Mouse (Mus musculus): ENCODE results near the gene Ahcy. TPM values are rescaled to one million over a fixed set of nuclear protein-coding genes. Genes with fewer than 3 reads are reported as not detected.
"Not testable (repeated sequence)": the region's sequence is repeated elsewhere in the genome, so short reads cannot be mapped to it uniquely, and the experiment has no call there.

Gene Ahcy
- polyA plus RNA-seq, 1 experiment from 2014 or later: 90.5 TPM

- Histone ChIP-seq H3K36me3 (ENCODE audit: control insufficient read depth, insufficient read depth, low read length) (peaks cover 11% of the 10 kb centered on the region), H3K4me2 (ENCODE audit: low read depth) (no peak overlapping the region), H3K9me3 (ENCODE audit: control insufficient read depth, low read length) (no peaks in the 10 kb centered on the region), H3K4me1 (ENCODE audit: control insufficient read depth, insufficient read depth, low read length) (no peaks in the 10 kb centered on the region), H3K27me3 (ENCODE audit: control insufficient read depth, insufficient read depth, low read length) (no peaks in the 10 kb centered on the region), H3K27ac (ENCODE audit: low read depth, low read length) (no peak overlapping the region), H3K4me3 (ENCODE audit: low read depth, low read length) (no peak overlapping the region), H3K9ac (ENCODE audit: low read length) (no peak overlapping the region)
- DNase-seq (ENCODE audit: low spot score) (no peak), ATAC-seq (ENCODE audit: insufficient read depth, low FRiP score, low TSS enrichment) (no peak)
- WGBS: 63% methylated on average over 1 of the region's 1 CpGs
Measured at GRCm38 (mm10) chr2:155057361-155057760, 16.9 kb downstream of the Ahcy start.

GRCm38 (mm10) chr2:155056076-155056578 lies 18.2 kb downstream of the Ahcy start:
- Histone ChIP-seq H3K4me3 (ENCODE audit: low read depth, low read length) (no peak overlapping the region), H3K4me2 (ENCODE audit: low read depth) (no peak overlapping the region), H3K9ac (ENCODE audit: low read length) (no peak overlapping the region), H3K27ac (ENCODE audit: low read depth, low read length) (no peak overlapping the region), H3K4me1 (ENCODE audit: control insufficient read depth, insufficient read depth, low read length) (no peaks in the 10 kb centered on the region), H3K36me3 (ENCODE audit: control insufficient read depth, insufficient read depth, low read length) (peaks cover 6% of the 10 kb centered on the region), H3K9me3 (ENCODE audit: control insufficient read depth, low read length) (no peaks in the 10 kb centered on the region), H3K27me3 (ENCODE audit: control insufficient read depth, insufficient read depth, low read length) (no peaks in the 10 kb centered on the region)
- DNase-seq (ENCODE audit: low spot score): no peak
- no peak for ATAC-seq (ENCODE audit: insufficient read depth, low FRiP score, low TSS enrichment)
- WGBS: 76% methylated on average over 5 of the region's 5 CpGs

- no peak overlapping the region for H3K9ac ChIP-seq (ENCODE audit: low read length)
- peaks cover 3% of the 10 kb centered on the region; the same call in 1 of the 2 replicates for H3K4me1 ChIP-seq (ENCODE audit: control insufficient read depth, insufficient read depth, low read length)
- no peak for DNase-seq (ENCODE audit: low spot score)
- H3K36me3 ChIP-seq (ENCODE audit: control insufficient read depth, insufficient read depth, low read length): peaks cover 3% of the 10 kb centered on the region; the same call in 1 of the 2 replicates
- no peak for ATAC-seq (ENCODE audit: insufficient read depth, low FRiP score, low TSS enrichment)
- H3K9me3 ChIP-seq (ENCODE audit: control insufficient read depth, low read length): no peaks in the 10 kb centered on the region
- H3K27ac ChIP-seq (ENCODE audit: low read depth, low read length): no peak overlapping the region
- WGBS: 81% methylated on average over 3 of the region's 3 CpGs
- no peak overlapping the region for H3K4me2 ChIP-seq (ENCODE audit: low read depth)
- H3K27me3 ChIP-seq (ENCODE audit: control insufficient read depth, insufficient read depth, low read length): no peaks in the 10 kb centered on the region
- no peak overlapping the region for H3K4me3 ChIP-seq (ENCODE audit: low read depth, low read length)
Measured at GRCm38 (mm10) chr2:155054672-155055071, 19.6 kb downstream of the Ahcy start.

- H3K27ac ChIP-seq (ENCODE audit: low read depth, low read length); DNase-seq (ENCODE audit: low spot score); H3K9me3 ChIP-seq (ENCODE audit: control insufficient read depth, low read length); H3K4me1 ChIP-seq (ENCODE audit: control insufficient read depth, insufficient read depth, low read length); H3K4me2 ChIP-seq (ENCODE audit: low read depth); H3K27me3 ChIP-seq (ENCODE audit: control insufficient read depth, insufficient read depth, low read length); H3K4me3 ChIP-seq (ENCODE audit: low read depth, low read length); ATAC-seq (ENCODE audit: insufficient read depth, low FRiP score, low TSS enrichment); H3K36me3 ChIP-seq (ENCODE audit: control insufficient read depth, insufficient read depth, low read length); H3K9ac ChIP-seq (ENCODE audit: low read length): not testable (repeated sequence)
- WGBS: 91% methylated on average over 8 of the region's 8 CpGs
Measured at GRCm38 (mm10) chr2:155053512-155053911, 20.8 kb downstream of the Ahcy start.

GRCm38 (mm10) chr2:155052681-155053080 lies 21.6 kb downstream of the Ahcy start:
- DNase-seq (ENCODE audit: low spot score) (no peak), ATAC-seq (ENCODE audit: insufficient read depth, low FRiP score, low TSS enrichment) (no peak)
- H3K27me3 ChIP-seq (ENCODE audit: control insufficient read depth, insufficient read depth, low read length): no peaks in the 10 kb centered on the region

GRCm38 (mm10) chr2:155051622-155052351 lies 22.5 kb downstream of the Ahcy start:
- WGBS: 35% methylated on average over 9 of the region's 9 CpGs
- no peaks in the 10 kb centered on the region for H3K9me3 ChIP-seq (ENCODE audit: control insufficient read depth, low read length)
- no peak overlapping the region; the same call in 1 of the 2 replicates for H3K9ac ChIP-seq (ENCODE audit: low read length)
- DNase-seq (ENCODE audit: low spot score) (no peak), ATAC-seq (ENCODE audit: insufficient read depth, low FRiP score, low TSS enrichment) (no peak)
- H3K4me1 ChIP-seq (ENCODE audit: control insufficient read depth, insufficient read depth, low read length): peaks cover 3% of the 10 kb centered on the region; the same call in 1 of the 2 replicates
- no peaks in the 10 kb centered on the region for H3K27me3 ChIP-seq (ENCODE audit: control insufficient read depth, insufficient read depth, low read length)
- peak overlapping the region; percentile 60 for H3K4me2 ChIP-seq (ENCODE audit: low read depth)
- H3K4me3 ChIP-seq (ENCODE audit: low read depth, low read length): peak overlapping the region; percentile 37; the same call in 1 of the 2 replicates
- no peak overlapping the region for H3K27ac ChIP-seq (ENCODE audit: low read depth, low read length)
- no peaks in the 10 kb centered on the region for H3K36me3 ChIP-seq (ENCODE audit: control insufficient read depth, insufficient read depth, low read length)

More at GRCm38 (mm10) chr2:155052681-155053080, 21.6 kb downstream of the Ahcy start:
- Histone ChIP-seq H3K4me1 (ENCODE audit: control insufficient read depth, insufficient read depth, low read length) (peaks cover 3% of the 10 kb centered on the region; the same call in 1 of the 2 replicates), H3K9me3 (ENCODE audit: control insufficient read depth, low read length) (no peaks in the 10 kb centered on the region), H3K4me2 (ENCODE audit: low read depth) (no peak overlapping the region), H3K9ac (ENCODE audit: low read length) (no peak overlapping the region), H3K36me3 (ENCODE audit: control insufficient read depth, insufficient read depth, low read length) (no peaks in the 10 kb centered on the region), H3K27ac (ENCODE audit: low read depth, low read length) (no peak overlapping the region), H3K4me3 (ENCODE audit: low read depth, low read length) (no peak overlapping the region)
- 87% methylated on average over 2 of the region's 2 CpGs for WGBS

GRCm38 (mm10) chr2:155050504-155051236 lies 23.6 kb downstream of the Ahcy start:
- Histone ChIP-seq H3K4me2 (ENCODE audit: low read depth) (peak overlapping the region; percentile 60), H3K4me1 (ENCODE audit: control insufficient read depth, insufficient read depth, low read length) (peaks cover 3% of the 10 kb centered on the region; the same call in 1 of the 2 replicates), H3K27me3 (ENCODE audit: control insufficient read depth, insufficient read depth, low read length) (no peaks in the 10 kb centered on the region), H3K9ac (ENCODE audit: low read length) (peak overlapping the region; percentile 51), H3K4me3 (ENCODE audit: low read depth, low read length) (peak overlapping the region; percentile 37), H3K9me3 (ENCODE audit: control insufficient read depth, low read length) (no peaks in the 10 kb centered on the region), H3K27ac (ENCODE audit: low read depth, low read length) (peak overlapping the region; percentile 58), H3K36me3 (ENCODE audit: control insufficient read depth, insufficient read depth, low read length) (no peaks in the 10 kb centered on the region)
- under 1% methylated on average over 45 of the region's 45 CpGs for WGBS
- DNase-seq (ENCODE audit: low spot score) (peak; percentile 98), ATAC-seq (ENCODE audit: insufficient read depth, low FRiP score, low TSS enrichment) (peak; percentile 94)

- peaks cover 3% of the 10 kb centered on the region; the same call in 1 of the 2 replicates for H3K4me1 ChIP-seq (ENCODE audit: control insufficient read depth, insufficient read depth, low read length)
- 21% methylated on average over 5 of the region's 5 CpGs for WGBS
- H3K9me3 ChIP-seq (ENCODE audit: control insufficient read depth, low read length): no peaks in the 10 kb centered on the region
- H3K27ac ChIP-seq (ENCODE audit: low read depth, low read length): peak overlapping the region; percentile 58
- H3K4me2 ChIP-seq (ENCODE audit: low read depth): peak overlapping the region; percentile 60
- no peaks in the 10 kb centered on the region for H3K27me3 ChIP-seq (ENCODE audit: control insufficient read depth, insufficient read depth, low read length)
- ATAC-seq (ENCODE audit: insufficient read depth, low FRiP score, low TSS enrichment) (peak; percentile 16; the same call in 1 of the 2 replicates), DNase-seq (ENCODE audit: low spot score) (no peak)
- no peaks in the 10 kb centered on the region for H3K36me3 ChIP-seq (ENCODE audit: control insufficient read depth, insufficient read depth, low read length)
- peak overlapping the region; percentile 37 for H3K4me3 ChIP-seq (ENCODE audit: low read depth, low read length)
- H3K9ac ChIP-seq (ENCODE audit: low read length): peak overlapping the region; percentile 33
Measured at GRCm38 (mm10) chr2:155050108-155050503, 24.2 kb downstream of the Ahcy start.
